Mouse (Mus musculus) spleen, embryonic (tissue): Measurements from ENCODE around the gene Rin3.
"Not testable (repeated sequence)": the region's sequence is repeated elsewhere in the genome, so short reads cannot be mapped to it uniquely, and the experiment has no call there.

Source experiments
- CTCF ChIA-PET: fragments of 350-600 bp; sonication (Branson Sonifier 250); formaldehyde crosslinking; loops from one replicate; lab custom pipeline; 2022; lab: Charles Lee

Rin3 gene

GRCm38 (mm10) chr12:102280290-102280689, 2.6 kb upstream of the Rin3 start:
- CTCF ChIA-PET, result not testable (repeated sequence)

GRCm38 (mm10) chr12:102280867-102281503, 1.9 kb upstream of the Rin3 start:
- CTCF ChIA-PET, result no interaction called here

- CTCF ChIA-PET, result interaction anchor here (0.6 kb wide), 1 partner anchor 209 kb away, joined by 3 read pairs; no protein-coding TSS in a partner anchor
Observed at GRCm38 (mm10) chr12:102282126-102282525, 722 bp upstream of the Rin3 start.

- CTCF ChIA-PET, result no interaction called here
Observed at GRCm38 (mm10) chr12:102283483-102284266, 827 bp downstream of the Rin3 start.

GRCm38 (mm10) chr12:102284267-102284610, 1.4 kb downstream of the Rin3 start:
- CTCF ChIA-PET, result no interaction called here

GRCm38 (mm10) chr12:102284618-102285159, 1.8 kb downstream of the Rin3 start:
- CTCF ChIA-PET, result no interaction called here

GRCm38 (mm10) chr12:102285318-102285717, 2.5 kb downstream of the Rin3 start:
- CTCF ChIA-PET, result no interaction called here

GRCm38 (mm10) chr12:102285779-102286178, 2.9 kb downstream of the Rin3 start:
- CTCF ChIA-PET, result no interaction called here

GRCm38 (mm10) chr12:102286681-102287414, 4.0 kb downstream of the Rin3 start:
- CTCF ChIA-PET, result no interaction called here

- CTCF ChIA-PET, result interaction anchor here (0.7 kb wide), 1 partner anchor 99 kb away, joined by 3 read pairs; no protein-coding TSS in a partner anchor
Observed at GRCm38 (mm10) chr12:102287904-102288602, 5.2 kb downstream of the Rin3 start.

GRCm38 (mm10) chr12:102288846-102289245, 6.0 kb downstream of the Rin3 start:
- CTCF ChIA-PET, result no interaction called here

GRCm38 (mm10) chr12:102289568-102289967, 6.7 kb downstream of the Rin3 start:
- CTCF ChIA-PET, result no interaction called here

GRCm38 (mm10) chr12:102290662-102291061, 7.8 kb downstream of the Rin3 start:
- CTCF ChIA-PET, result interaction anchor here (1.2 kb wide), 1 partner anchor 48 kb away, joined by 3 read pairs; no protein-coding TSS in a partner anchor

GRCm38 (mm10) chr12:102291686-102292085, 8.8 kb downstream of the Rin3 start:
- CTCF ChIA-PET, result interaction anchor here (1.2 kb wide), 1 partner anchor 47 kb away, joined by 3 read pairs; no protein-coding TSS in a partner anchor

- CTCF ChIA-PET, result interaction anchor here (0.6 kb wide), 1 partner anchor 22 kb away, joined by 3 read pairs; no protein-coding TSS in a partner anchor
Observed at GRCm38 (mm10) chr12:102292501-102293215, 9.8 kb downstream of the Rin3 start.

- CTCF ChIA-PET, result interaction anchor here (1.1 kb wide), 1 partner anchor 11 kb away, joined by 3 read pairs; no protein-coding TSS in a partner anchor
Observed at GRCm38 (mm10) chr12:102294634-102295033, 11.8 kb downstream of the Rin3 start.

- CTCF ChIA-PET, result interaction anchor here (0.6 kb wide), 1 partner anchor 321 kb away, joined by 4 read pairs; no protein-coding TSS in a partner anchor
Observed at GRCm38 (mm10) chr12:102295230-102295629, 12.4 kb downstream of the Rin3 start.

GRCm38 (mm10) chr12:102295662-102296061, 12.8 kb downstream of the Rin3 start:
- CTCF ChIA-PET, result interaction anchor here (0.6 kb wide), 1 partner anchor 322 kb away, joined by 4 read pairs; no protein-coding TSS in a partner anchor

GRCm38 (mm10) chr12:102296361-102296760, 13.5 kb downstream of the Rin3 start:
- CTCF ChIA-PET, result no interaction called here

GRCm38 (mm10) chr12:102296967-102297366, 14.1 kb downstream of the Rin3 start:
- CTCF ChIA-PET, result no interaction called here
